Mouse (Mus musculus) monocyte, adult 5-6 weeks (primary cell): ENCODE data around the gene Olfr519. TPM values are rescaled to one million over a fixed set of nuclear protein-coding genes. Genes with fewer than 3 reads are reported as not detected.

Experiments
- ATAC-seq: fragments of 153-309, 156-312 bp; replicated peaks from 2 replicates; pipeline ENCODE4 v1.8.0; 2017; ENCODE audit warnings: mild to moderate bottlenecking; ENCODE audit not compliant: low TSS enrichment, insufficient number of reproducible peaks, severe bottlenecking, poor library complexity, low FRiP score
- total RNA-seq: library from RNA; stranded (forward); fragments of 200-1000, 200-491, 200-594 nt; gene quantifications from 3 replicates; pipeline ENCODE4 v1.2.3, GENCODE M21; 2017

Olfr519 gene
- not detected in 3 replicates for total RNA-seq

DNA sequence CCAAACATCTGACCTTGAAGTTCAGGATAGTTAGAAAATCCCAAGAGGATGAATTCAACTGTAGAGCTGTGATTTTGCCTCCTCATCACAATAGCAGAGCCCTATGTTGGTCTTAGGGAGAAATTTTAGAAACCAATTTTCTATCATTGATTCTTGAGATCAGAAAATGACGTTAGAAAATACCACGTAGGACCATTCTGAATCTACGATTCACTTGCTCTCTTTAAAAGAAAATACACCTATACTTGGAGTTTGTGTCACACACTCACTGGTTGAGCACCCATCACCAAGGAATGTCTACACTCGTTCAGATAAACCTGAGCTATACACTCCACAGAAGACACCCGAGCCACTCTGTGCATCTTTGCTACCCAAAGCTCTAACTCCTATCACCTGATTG, at the start of gene Olfr519:
Gene Olfr519 (minus strand): TSS at position 101 of the 400 bp plus-strand sequence.
- ATAC-seq, result no peak

DNA sequence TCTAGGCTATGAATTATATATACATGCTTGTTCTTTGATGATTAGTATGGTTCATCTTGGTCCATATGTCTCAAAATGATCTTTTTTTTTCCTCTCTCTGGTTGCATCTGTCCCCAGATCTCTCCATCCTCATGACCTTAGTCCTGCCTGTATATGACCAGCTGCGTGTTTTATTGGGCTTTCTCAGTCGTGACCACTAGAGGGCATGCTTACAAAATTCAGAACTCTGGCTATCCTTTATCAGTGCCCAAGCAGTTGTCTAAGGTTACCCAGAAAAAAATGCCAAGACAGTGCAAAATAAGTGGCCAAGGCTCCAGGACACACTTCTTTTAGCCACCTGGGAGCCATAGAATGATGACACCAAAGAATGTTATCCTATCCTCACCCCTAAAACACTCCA, 49.8 kb upstream of the Olfr519 start:
- 0 out of 2 replicates have a peak, but pooled peaks have one; percentile 30 for ATAC-seq

DNA sequence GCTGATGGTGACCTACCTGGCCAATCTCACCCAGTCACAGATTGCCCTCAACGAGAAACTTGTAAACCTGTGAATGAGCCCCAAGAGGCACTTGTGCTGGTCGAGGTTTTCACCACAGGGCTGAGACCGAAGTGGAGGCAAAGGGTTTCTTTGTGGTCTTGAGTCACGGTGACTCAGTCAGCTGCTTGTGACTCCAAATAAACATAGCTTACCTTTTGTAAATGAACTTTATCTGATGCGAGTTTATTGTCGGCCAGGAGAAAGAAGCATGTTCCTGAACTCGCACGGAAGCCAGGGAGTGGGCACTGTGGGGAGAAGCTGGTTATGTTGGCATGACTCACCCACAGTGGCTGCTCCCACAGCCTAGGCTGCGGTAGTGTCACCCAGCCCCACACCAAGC, 47.2 kb upstream of the Olfr519 start:
- no peak for ATAC-seq

DNA sequence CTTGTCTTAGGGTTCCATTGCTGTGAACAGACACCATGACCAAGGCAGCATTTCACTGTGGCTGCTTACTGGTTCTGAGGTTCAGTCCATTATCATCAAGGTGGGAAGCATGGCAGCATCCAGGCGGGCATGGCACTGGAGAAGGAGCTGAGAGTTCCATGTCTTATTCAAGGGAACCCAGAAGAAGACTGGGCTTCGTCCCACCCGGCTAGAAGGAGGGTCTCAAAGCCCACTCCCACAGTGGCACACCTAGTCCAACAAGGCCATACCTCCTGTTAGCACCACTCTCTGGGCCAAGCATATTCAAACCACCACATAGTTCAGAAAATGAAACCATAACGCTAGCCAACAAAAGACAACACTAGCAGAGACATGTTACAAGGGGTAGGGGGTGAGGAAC, 42.4 kb upstream of the Olfr519 start:
- no peak for ATAC-seq

DNA sequence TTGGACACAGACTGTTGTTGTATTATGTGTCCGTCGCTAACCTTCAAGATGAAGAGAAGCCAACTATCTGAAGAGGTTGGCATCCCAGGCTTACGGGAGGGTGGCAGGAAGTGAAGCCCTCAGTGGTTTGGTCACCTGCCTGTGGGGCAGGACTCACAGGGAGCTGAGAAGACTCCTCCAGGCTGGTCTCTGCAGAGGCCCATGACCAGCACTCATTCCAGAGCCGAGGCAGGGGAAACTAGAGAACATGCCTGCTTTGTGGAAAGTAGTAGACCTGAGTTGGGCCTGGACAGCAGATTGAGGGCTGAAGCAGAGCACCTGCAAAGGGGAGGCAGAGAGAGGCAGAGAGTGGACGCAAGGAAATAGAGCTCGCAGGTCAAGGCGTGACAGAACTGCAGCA, 41.2 kb upstream of the Olfr519 start:
- no peak for ATAC-seq

DNA sequence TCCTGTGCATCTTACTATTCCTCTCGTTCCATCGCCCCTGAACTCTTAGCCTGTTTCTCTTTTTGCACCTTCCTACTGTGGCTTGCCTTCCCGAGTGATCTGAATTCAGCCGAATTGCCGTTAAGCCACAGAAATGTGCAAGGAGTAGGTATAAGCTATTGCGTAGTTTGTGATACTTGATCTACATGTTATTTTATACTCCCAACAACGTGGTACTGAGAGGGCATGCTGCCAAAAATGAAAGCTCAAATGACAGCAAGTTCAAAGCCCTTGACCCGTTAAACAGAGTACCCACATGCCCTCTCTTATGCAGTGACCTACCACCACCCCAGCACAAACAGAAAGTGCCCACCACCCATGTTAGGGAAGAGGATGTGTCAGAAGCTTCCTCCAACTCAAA, 40.6 kb upstream of the Olfr519 start:
- no peak for ATAC-seq

DNA sequence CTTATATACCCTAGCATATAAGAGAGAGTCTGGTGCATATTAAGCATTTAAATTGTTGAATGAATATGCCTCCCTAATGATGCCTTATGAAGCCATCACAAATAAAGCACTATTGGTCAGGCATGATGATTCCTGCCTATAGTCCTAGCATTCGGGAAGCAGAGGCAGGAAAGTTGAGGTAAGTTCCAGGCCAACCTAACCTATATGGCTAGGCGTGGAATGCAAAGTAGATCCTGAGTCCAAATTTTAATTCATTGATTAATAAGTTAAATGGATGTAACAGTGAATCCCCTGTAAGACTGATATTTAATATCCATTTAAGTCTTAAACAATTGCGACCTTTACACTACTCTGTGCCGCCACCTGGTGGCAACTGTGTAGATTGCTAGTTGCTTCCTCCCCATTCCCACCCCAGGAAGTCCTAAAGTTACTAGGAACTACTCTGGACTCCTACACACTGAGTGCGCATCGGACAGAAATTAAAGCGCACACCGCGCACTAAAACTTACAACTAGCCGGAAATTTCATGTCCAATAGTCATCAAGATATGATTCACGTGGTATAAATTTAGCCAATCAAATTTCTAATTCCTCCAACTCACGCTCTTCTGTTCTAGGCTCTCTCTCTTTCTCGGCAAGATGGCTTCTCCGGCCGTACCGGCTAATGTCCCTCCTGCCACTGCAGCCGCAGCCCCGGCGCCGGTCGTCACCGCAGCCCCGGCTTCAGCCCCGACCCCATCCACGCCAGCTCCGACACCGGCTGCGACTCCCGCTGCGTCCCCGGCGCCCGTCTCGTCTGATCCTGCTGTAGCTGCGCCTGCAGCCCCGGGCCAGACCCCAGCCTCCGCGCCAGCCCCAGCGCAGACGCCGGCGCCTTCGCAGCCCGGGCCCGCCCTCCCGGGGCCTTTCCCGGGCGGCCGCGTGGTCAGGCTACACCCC, 39.8 kb upstream of the Olfr519 start, which contains the start of gene Eif3f:
Gene Eif3f (plus strand): TSS at position 624 of the 938 bp plus-strand sequence.
- peak; percentile 93 for ATAC-seq

DNA sequence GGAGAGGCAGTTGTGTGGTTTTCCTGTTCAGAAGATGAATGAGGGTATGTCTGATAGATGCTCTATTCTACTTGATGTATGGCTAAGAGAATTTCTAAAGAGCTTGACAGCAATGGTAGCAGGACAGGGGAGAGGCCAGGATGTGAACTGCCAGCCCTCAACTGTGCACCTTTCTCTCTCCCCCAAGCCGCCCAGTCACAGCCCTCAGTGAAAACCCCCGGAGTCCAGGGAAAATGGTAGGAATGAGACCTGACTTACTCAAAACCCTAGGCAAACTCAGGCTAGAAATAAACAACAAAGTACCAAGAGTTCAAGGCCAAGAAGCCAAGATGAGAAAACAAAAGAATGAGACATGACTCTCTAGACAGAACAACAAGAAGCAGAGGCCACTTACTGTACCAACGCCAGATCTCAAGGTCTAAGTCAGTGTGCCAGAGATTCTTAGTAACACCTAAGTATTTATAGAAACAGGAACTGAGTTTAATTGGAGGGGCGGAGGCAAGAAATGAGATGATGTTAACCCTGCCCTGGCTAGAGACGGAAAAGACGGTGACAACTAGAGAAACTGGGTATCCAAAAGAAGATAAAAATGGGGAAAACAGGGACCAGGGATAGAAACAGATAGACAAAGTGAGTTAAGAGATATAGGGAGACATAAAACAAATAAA, 35.6 kb upstream of the Olfr519 start, which contains the start of gene Nlrp10:
Gene Nlrp10 (minus strand): TSS at position 453 of the 668 bp plus-strand sequence.
- 0 out of 2 replicates have a peak, but pooled peaks have one; percentile 41 for ATAC-seq

DNA sequence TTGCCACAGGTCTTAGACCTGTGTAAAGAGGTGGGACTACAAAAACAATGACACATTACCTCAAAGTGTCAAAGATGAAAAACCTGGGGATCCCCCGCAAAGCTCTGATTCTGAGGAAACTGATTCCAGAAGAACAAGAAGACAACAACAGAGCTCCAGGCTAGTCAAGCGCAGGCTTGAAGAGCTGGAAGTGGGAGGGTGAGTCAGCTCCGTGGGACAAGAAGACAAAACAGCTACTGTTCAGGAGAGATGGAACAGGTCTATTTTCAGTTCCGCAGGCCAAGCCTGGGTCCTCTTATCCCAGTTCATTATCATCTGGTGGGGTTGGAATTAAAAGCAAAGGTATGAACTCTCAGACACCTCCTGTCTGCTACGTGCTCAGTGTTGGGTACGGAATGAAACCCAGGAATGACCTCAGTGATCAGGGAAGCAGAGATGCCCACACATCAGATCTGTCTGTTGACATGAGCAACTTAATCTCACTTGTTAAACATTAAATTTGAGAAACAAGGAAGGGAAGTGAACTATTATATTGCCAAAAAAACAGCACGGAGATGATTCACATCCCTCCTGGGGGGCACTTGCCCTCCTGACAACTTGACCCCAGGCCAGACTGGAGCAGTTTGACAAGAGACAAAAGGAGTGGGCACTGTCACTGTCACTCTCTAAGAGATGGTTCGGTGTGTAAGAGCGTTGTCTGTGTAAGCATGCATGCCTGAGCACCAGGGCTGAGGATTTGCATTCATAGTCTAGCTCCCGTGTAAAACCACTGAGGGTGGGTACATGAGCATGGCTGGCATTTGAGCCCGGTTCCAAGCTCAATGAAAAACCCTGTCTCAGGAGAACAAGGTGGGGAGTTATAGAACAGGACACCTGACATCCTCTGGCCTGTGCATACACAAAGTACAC, 34.3 kb upstream of the Olfr519 start:
- ATAC-seq, result no peak

DNA sequence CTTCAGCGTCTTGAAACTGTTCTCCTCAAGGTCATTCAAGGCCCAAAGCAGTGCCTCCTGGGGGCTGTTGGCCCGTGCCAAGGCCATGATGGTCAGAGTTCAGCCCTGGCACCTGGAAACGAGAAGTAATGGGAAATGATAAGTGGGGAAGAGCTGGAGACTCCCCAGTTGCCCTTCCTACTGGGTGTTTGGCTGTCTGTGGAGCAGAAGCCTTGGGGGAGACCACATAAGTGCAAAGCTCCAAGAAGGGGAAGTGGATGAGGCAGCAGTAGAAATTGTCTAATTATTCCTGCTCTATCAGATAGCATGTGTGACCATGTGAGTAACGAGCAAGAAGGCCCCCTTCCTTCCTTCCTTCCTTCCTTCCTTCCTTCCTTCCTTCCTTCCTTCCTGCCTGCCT, 32.8 kb upstream of the Olfr519 start:
- ATAC-seq, result no peak

DNA sequence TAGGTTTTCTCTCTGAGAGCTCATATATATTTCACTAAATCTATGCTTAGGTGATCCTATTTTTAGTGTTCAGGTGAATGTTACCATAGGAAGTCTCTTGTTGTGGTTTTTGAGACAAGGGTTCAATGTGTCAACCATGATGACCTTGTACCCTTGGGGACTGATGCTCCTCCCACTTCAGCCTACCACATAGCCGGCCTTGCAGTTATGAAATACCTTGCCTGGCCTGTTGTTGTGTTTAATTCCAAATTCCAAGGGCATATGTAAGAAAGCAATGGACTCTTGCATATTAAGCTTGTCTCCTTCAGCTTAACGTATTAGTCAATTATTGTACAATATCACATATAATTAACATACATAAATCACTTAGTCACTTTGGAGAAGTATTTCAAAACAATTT, 9.7 kb upstream of the Olfr519 start:
- ATAC-seq, result no peak

DNA sequence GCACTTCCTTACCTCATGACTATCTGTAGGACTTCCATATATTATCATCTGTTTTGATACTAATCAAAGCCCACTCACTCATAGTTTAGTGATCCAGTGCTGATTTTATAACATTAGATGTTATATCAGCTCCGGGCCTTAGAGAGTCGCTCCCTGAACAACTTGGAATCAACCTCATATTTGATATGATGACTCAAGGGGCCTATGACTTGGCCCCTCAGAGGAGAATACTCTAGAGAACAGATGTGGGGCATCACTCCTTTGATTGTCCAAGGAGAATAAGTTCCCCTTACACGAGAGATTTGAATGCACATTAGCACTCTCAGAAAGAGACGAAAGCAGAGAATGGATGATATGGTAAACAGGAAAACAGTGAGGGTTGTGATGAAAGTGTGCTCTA, 9.3 kb downstream of the Olfr519 start, which contains the start of gene Olfr518:
Gene Olfr518 (minus strand): TSS at position 101 of the 400 bp plus-strand sequence.
- ATAC-seq, result no peak

DNA sequence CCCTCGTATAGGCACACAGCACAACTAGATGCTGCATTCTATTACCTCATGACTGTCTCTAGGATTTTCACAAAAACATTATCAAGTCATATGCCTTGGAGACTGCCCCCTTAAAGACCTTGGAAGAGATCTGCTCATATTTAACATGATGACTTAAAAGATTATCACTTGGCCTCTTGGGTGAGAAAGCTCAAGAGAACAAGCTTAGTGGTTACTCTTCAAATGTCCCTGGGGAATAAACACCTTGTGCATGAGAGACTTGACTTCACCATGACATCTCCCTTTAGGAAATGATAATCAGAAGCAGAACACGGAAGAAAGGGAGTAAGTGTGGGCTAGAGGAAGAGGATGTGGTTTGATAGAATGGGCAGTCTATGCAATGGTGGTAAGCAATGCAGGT, 21.9 kb downstream of the Olfr519 start, which contains the start of gene Olfr517:
Gene Olfr517 (minus strand): TSS at position 101 of the 400 bp plus-strand sequence.
- ATAC-seq, result no peak

DNA sequence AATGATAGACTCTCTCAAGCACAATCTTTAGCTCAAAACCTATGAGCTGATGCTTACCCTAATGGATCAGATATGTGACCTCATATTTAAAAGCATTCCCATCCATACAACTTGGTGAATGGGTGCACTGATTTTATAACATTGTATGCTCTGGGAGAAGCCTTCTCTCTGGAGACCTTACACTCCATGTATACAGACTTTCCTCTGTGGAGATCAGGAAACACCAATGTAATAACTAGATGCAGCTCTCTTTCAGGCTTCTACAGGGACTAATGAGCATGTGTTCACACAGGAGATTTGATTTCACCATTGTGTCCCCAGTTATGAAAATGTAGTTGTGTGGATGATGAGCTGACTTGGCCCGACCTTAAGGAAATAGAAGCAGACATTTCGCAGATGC, 43.8 kb downstream of the Olfr519 start, which contains the start of gene Olfr516:
Gene Olfr516 (minus strand): TSS at position 101 of the 400 bp plus-strand sequence.
- ATAC-seq, result no peak

Other genes with a start within 250 kb of the Olfr519 start
- not detected in 3 replicates for gene Olfr509, start 242.5 kb downstream of the Olfr519 start, total RNA-seq
- not detected in 3 replicates for gene Olfr510, start 228.0 kb downstream of the Olfr519 start, total RNA-seq
- gene Olfr512, start 181.1 kb downstream of the Olfr519 start, total RNA-seq, result 0.96 TPM in 1 of 3 replicates, not detected in the others
- not detected in 3 replicates for gene Olfr513, start 143.4 kb downstream of the Olfr519 start, total RNA-seq
- not detected in 3 replicates for gene Olfr514, start 68.4 kb downstream of the Olfr519 start, total RNA-seq
- not detected in 3 replicates for gene Olfr516, start 43.9 kb downstream of the Olfr519 start, total RNA-seq
- not detected in 3 replicates for gene Olfr517, start 22.0 kb downstream of the Olfr519 start, total RNA-seq
- not detected in 3 replicates for gene Olfr518, start 9.4 kb downstream of the Olfr519 start, total RNA-seq
- gene Nlrp10, start 35.8 kb upstream of the Olfr519 start, total RNA-seq, result 1.2 to 2.4 TPM (median 1.4 TPM) in 3 replicates
- gene Eif3f, start 40.0 kb upstream of the Olfr519 start, total RNA-seq, result 58.0 to 87.8 TPM (median 78.2 TPM) in 3 replicates
- 0.19 to 0.49 TPM (median 0.21 TPM) in 3 replicates for gene Tub, start 55.9 kb upstream of the Olfr519 start, total RNA-seq
- 0.32 to 2.3 TPM in 2 of 3 replicates, not detected in the other for gene Ric3, start 188.9 kb upstream of the Olfr519 start, total RNA-seq